Mouse (Mus musculus) MEL (cell line): ENCODE measurements around the gene Kdm5b.

Source experiments
- CHD2 ChIP-seq: IDR thresholded peaks from 2 replicates; pipeline ENCODE4 v1.6.1; 2011; ENCODE audit warnings: low read length, improper control_type of control experiment
- CTCF ChIP-seq, 3 experiments: IDR thresholded peaks in 2 of 3; conservative IDR thresholded peaks in 1 of 3; 2 replicates each; pipeline ENCODE4 v1.5.1; 2011 to 2012; ENCODE audit warnings: low read length in 3 of 3, low read depth in 2 of 3, mild to moderate bottlenecking in 2 of 3, improper control_type of control experiment in 1 of 3, inconsistent platforms in 1 of 3, mixed read lengths in 1 of 3, moderate library complexity in 1 of 3; ENCODE audit not compliant: control insufficient read depth in 1 of 3, insufficient read depth in 1 of 3, poor library complexity in 1 of 3, severe bottlenecking in 1 of 3
- GABPA ChIP-seq: IDR thresholded peaks from 2 replicates; pipeline ENCODE4 v1.6.1; 2012; ENCODE audit warnings: low read depth, mild to moderate bottlenecking, inconsistent platforms, low read length, improper control_type of control experiment, moderate library complexity
- KAT2A ChIP-seq: conservative IDR thresholded peaks from 2 replicates; pipeline ENCODE4 v1.6.1; 2012; ENCODE audit warnings: low read depth, low read length, improper control_type of control experiment, inconsistent platforms
- MAFK ChIP-seq: IDR thresholded peaks from 2 replicates; pipeline ENCODE4 v1.6.1; 2011; ENCODE audit warnings: low read depth, mild to moderate bottlenecking, low read length, improper control_type of control experiment, borderline replicate concordance
- NELFE ChIP-seq: IDR thresholded peaks from 2 replicates; pipeline ENCODE4 v1.6.1; 2011; ENCODE audit warnings: low read depth, low read length, improper control_type of control experiment
- POLR2A ChIP-seq, 2 experiments: IDR thresholded peaks; 2 replicates each; pipeline ENCODE4 v1.6.1; 2011 to 2012; ENCODE audit warnings: low read length in 2 of 2, mild to moderate bottlenecking in 2 of 2, control low read depth in 1 of 2, improper control_type of control experiment in 1 of 2, low read depth in 1 of 2, moderate library complexity in 1 of 2; ENCODE audit not compliant: control insufficient read depth in 1 of 2, insufficient read depth in 1 of 2, poor library complexity in 1 of 2
- SMC3 ChIP-seq: IDR thresholded peaks from 2 replicates; pipeline ENCODE4 v1.6.1; 2011; ENCODE audit warnings: low read depth, low read length, improper control_type of control experiment
- TAL1 ChIP-seq: IDR thresholded peaks from 2 replicates; pipeline ENCODE4 v1.6.1; 2012; ENCODE audit warnings: mild to moderate bottlenecking, inconsistent platforms, low read length, moderate library complexity, mixed read lengths
- TCF12 ChIP-seq: IDR thresholded peaks from 2 replicates; pipeline ENCODE4 v1.6.1; 2014; ENCODE audit warnings: low read depth, mild to moderate bottlenecking, inconsistent platforms, low read length, improper control_type of control experiment, moderate library complexity
- USF2 ChIP-seq, 2 experiments: IDR thresholded peaks; 2 replicates each; pipeline ENCODE4 v1.6.1; 2011 to 2012; ENCODE audit warnings: improper control_type of control experiment in 2 of 2, low read length in 2 of 2, borderline replicate concordance in 1 of 2, inconsistent platforms in 1 of 2, low read depth in 1 of 2, mild to moderate bottlenecking in 1 of 2; ENCODE audit not compliant: insufficient read depth in 1 of 2
- ZNF384 ChIP-seq: IDR thresholded peaks from 2 replicates; pipeline ENCODE4 v1.6.1; 2012; ENCODE audit warnings: low read depth, mild to moderate bottlenecking, inconsistent platforms, low read length, improper control_type of control experiment

DNA sequence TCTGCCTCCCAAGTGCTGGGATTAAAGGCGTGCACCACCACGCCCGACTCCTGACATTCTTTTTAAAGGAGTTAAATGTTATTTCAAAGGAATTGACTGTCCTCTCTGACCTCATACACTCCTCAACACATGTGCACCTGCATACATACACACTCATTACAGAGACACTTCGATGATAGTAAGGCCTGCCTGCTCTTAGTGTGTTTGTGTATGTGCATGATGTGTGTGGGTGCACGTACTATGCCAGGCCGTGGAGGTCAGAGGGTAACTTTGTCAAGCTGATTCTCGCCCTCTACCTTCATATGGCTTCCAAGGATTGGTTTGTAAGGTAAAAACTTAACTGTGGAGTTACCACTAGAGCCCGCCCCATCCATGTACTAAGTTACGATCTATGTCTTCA, 10.2 kb downstream of the Kdm5b start:
- TF ChIP-seq TCF12: no peak
- no peak for TF ChIP-seq USF2 (IDR thresholded peaks at IDR 0.05; ENCODE audit: borderline replicate concordance in 1 of 2, insufficient read depth in 1 of 2, low read depth in 1 of 2, low read length in 2 of 2)
- TF ChIP-seq KAT2A: no peak
- no peak for TF ChIP-seq SMC3
- TF ChIP-seq CTCF (IDR thresholded peaks at IDR 0.05 in 2 of 3, conservative IDR thresholded peaks at IDR 0.05 in 1 of 3; ENCODE audit: control insufficient read depth in 1 of 3, insufficient read depth in 1 of 3, low read depth in 2 of 3, low read length in 3 of 3, poor library complexity in 1 of 3, severe bottlenecking in 1 of 3): no peak
- TF ChIP-seq POLR2A (IDR thresholded peaks at IDR 0.05; ENCODE audit: control insufficient read depth in 1 of 2, insufficient read depth in 1 of 2, low read depth in 1 of 2, low read length in 2 of 2, poor library complexity in 1 of 2): no peak
- no peak for TF ChIP-seq ZNF384
- TF ChIP-seq MAFK: no peak
- no peak for TF ChIP-seq NELFE
- no peak for TF ChIP-seq GABPA
- no peak for TF ChIP-seq TAL1
- TF ChIP-seq CHD2: no peak
